In genomic region chr7:127470011-127470715, GRCm38 (mm10) we compare ENCODE assay signal across 8 mouse cellular contexts. TPM values are rescaled to one million over a fixed set of nuclear protein-coding genes. Genes with fewer than 3 reads are reported as not detected.
DNase-seq lines count a peak whose midpoint lies in the region; ATAC-seq and TF ChIP-seq lines count a peak whose summit lies in the region.

No protein-coding gene starts in this region.

- peaks cover 5% of the 10 kb centered on the region; the same call in 1 of the 2 replicates for H3K4me1 ChIP-seq in embryonic fibroblast, embryonic 13.5 days (ENCODE audit: control insufficient read depth, insufficient read depth, low read length)
- H3K4me1 ChIP-seq in hindbrain, embryonic 13.5 days (replicated peaks) = peaks cover 29% of the 10 kb centered on the region
- peaks cover 38% of the 10 kb centered on the region for H3K4me1 ChIP-seq in liver, embryonic 13.5 days (replicated peaks)
- peaks cover 7% of the 10 kb centered on the region for H3K4me1 ChIP-seq in neural tube, embryonic 11.5 days (ENCODE audit: control insufficient read depth, insufficient read depth, low read length)

- H3K9ac ChIP-seq in hindbrain, embryonic 13.5 days = peak overlapping the region; percentile 97
- peak overlapping the region; percentile 97 for H3K9ac ChIP-seq in liver, embryonic 13.5 days
- H3K9ac ChIP-seq in neural tube, embryonic 11.5 days (ENCODE audit: low read length) = peak overlapping the region; percentile 89

- H3K4me3 ChIP-seq in embryonic fibroblast, embryonic 13.5 days (ENCODE audit: insufficient read depth, low read length) = peak overlapping the region; percentile 69
- peak overlapping the region; percentile 90 for H3K4me3 ChIP-seq in hindbrain, embryonic 13.5 days
- peak overlapping the region; percentile 90 for H3K4me3 ChIP-seq in liver, embryonic 13.5 days (replicated peaks)
- H3K4me3 ChIP-seq in neural tube, embryonic 11.5 days (ENCODE audit: low read depth, low read length) = peak overlapping the region; percentile 87

- no peak for TF ChIP-seq CTCF in embryonic fibroblast, embryonic 13.5 days (IDR thresholded peaks at IDR 0.05; ENCODE audit: borderline replicate concordance, insufficient read depth, low read length)

- no peaks in the 10 kb centered on the region for H3K27me3 ChIP-seq in hindbrain, embryonic 13.5 days
- no peaks in the 10 kb centered on the region for H3K27me3 ChIP-seq in liver, embryonic 13.5 days
- H3K27me3 ChIP-seq in neural tube, embryonic 11.5 days (ENCODE audit: control insufficient read depth, insufficient read depth, low read length) = no peaks in the 10 kb centered on the region

- peak; percentile 32; the same call in 1 of the 2 replicates for TF ChIP-seq POLR2A in embryonic fibroblast, embryonic 13.5 days (IDR thresholded peaks at IDR 0.05; ENCODE audit: low read depth, low read length)

- H3K27ac ChIP-seq in embryonic fibroblast, embryonic 13.5 days (ENCODE audit: insufficient read depth, low read length) = peak overlapping the region; percentile 94
- H3K27ac ChIP-seq in hindbrain, embryonic 13.5 days = peak overlapping the region; percentile 99
- H3K27ac ChIP-seq in liver, embryonic 13.5 days = peak overlapping the region; percentile 98
- peak overlapping the region; percentile 96 for H3K27ac ChIP-seq in neural tube, embryonic 11.5 days (ENCODE audit: low read depth, low read length)

- peak; percentile 39 for DNase-seq in thymus, postnatal 14 days
- DNase-seq in thymus, adult 18-20 months = no peak
- DNase-seq in liver, embryonic 13.5 days = no peak
- peak; percentile 54 for DNase-seq in neural tube, embryonic 11.5 days (ENCODE audit: low spot score)
- no peak for DNase-seq in left cerebral cortex, adult 18-20 months (ENCODE audit: low spot score in 2 of 2)

- whole genome bisulfite sequencing in hindbrain, embryonic 13.5 days = 10% methylated on average over 9 of the region's 10 CpGs
- WGBS in liver, embryonic 13.5 days (ENCODE audit: insufficient replicate concordance) = 9% methylated on average over 10 of the region's 10 CpGs
- WGBS in neural tube, embryonic 11.5 days = 11% methylated on average over 10 of the region's 10 CpGs

- 0 out of 2 replicates have a peak, but pooled peaks have one; percentile 11 for ATAC-seq in hindbrain, embryonic 13.5 days (ENCODE audit: low FRiP score)
- peak; percentile 30 for ATAC-seq in liver, embryonic 13.5 days (ENCODE audit: low read depth)
- ATAC-seq in neural tube, embryonic 11.5 days (ENCODE audit: insufficient read depth, low FRiP score, low TSS enrichment) = peak; percentile 18; the same call in 1 of the 2 replicates
- ATAC-seq in inflammation-experienced regulatory T-cells, adult 6 months = no peak

- H3K4me2 ChIP-seq in hindbrain, embryonic 13.5 days = peak overlapping the region; percentile 85
- H3K4me2 ChIP-seq in liver, embryonic 13.5 days = peak overlapping the region; percentile 93
- H3K4me2 ChIP-seq in neural tube, embryonic 11.5 days (ENCODE audit: low read depth) = peak overlapping the region; percentile 76

- H3K9me3 ChIP-seq in hindbrain, embryonic 13.5 days = no peaks in the 10 kb centered on the region
- no peaks in the 10 kb centered on the region for H3K9me3 ChIP-seq in liver, embryonic 13.5 days (replicated peaks)
- H3K9me3 ChIP-seq in neural tube, embryonic 11.5 days (ENCODE audit: control insufficient read depth, low read length) = no peaks in the 10 kb centered on the region

- H3K36me3 ChIP-seq in hindbrain, embryonic 13.5 days = peaks cover 49% of the 10 kb centered on the region
- H3K36me3 ChIP-seq in liver, embryonic 13.5 days = peaks cover 61% of the 10 kb centered on the region
- peaks cover 12% of the 10 kb centered on the region for H3K36me3 ChIP-seq in neural tube, embryonic 11.5 days (ENCODE audit: control insufficient read depth, insufficient read depth, low read length)

RNA-seq across cellular contexts. Expression of gene Fbrs, which starts 8.8 kb away (rescaled TPM):
- polyA plus RNA-seq in embryonic fibroblast, embryonic 13.5 days (2011; ENCODE audit: insufficient read length, low read depth, missing spikeins) = 54.2 and 58.1 TPM in 2 replicates
- polyA plus RNA-seq in hindbrain, embryonic 13.5 days (2015; fragmentation: Nextera tagmentation; extraction: Ambion mirVana) = 10.8 and 13.7 TPM in 2 replicates
- polyA plus RNA-seq in liver, embryonic 13.5 days (2015; fragmentation: Nextera tagmentation; extraction: Ambion mirVana) = 3.6 and 3.7 TPM in 2 replicates
- polyA plus RNA-seq in neural tube, embryonic 11.5 days (2014; fragmentation: Nextera tagmentation; extraction: Ambion mirVana) = 15.4 and 17.1 TPM in 2 replicates
- 10 to 100 TPM; 54.5 to 57.8 TPM for total RNA-seq in left cerebral cortex, adult 18-20 months (2021)
- 10 to 100 TPM; 17.7 to 30.0 (median 19.5) TPM for polyA plus RNA-seq in inflammation-experienced regulatory T-cells, adult 6 months (2017; shearing (Covaris generic))

RNA-seq across cellular contexts. Expression of gene Prr14, which starts 10.8 kb away (rescaled TPM):
- 73.6 and 83.0 TPM in 2 replicates for polyA plus RNA-seq in embryonic fibroblast, embryonic 13.5 days (2011; ENCODE audit: insufficient read length, low read depth, missing spikeins)
- polyA plus RNA-seq in hindbrain, embryonic 13.5 days (2015; fragmentation: Nextera tagmentation; extraction: Ambion mirVana) = 40.5 and 44.0 TPM in 2 replicates
- 19.4 and 24.0 TPM in 2 replicates for polyA plus RNA-seq in liver, embryonic 13.5 days (2015; fragmentation: Nextera tagmentation; extraction: Ambion mirVana)
- 55.5 and 71.8 TPM in 2 replicates for polyA plus RNA-seq in neural tube, embryonic 11.5 days (2014; fragmentation: Nextera tagmentation; extraction: Ambion mirVana)
- 10 to 100 TPM; 24.6 to 33.0 TPM for total RNA-seq in left cerebral cortex, adult 18-20 months (2021)
- 100 to 1,000 TPM; 151 to 194 (median 184) TPM for polyA plus RNA-seq in inflammation-experienced regulatory T-cells, adult 6 months (2017; shearing (Covaris generic))

RNA-seq across cellular contexts. Expression of gene Zfp689, which starts 21.2 kb away (rescaled TPM):
- polyA plus RNA-seq in embryonic fibroblast, embryonic 13.5 days (2011; ENCODE audit: insufficient read length, low read depth, missing spikeins) = 1.8 and 3.2 TPM in 2 replicates
- polyA plus RNA-seq in hindbrain, embryonic 13.5 days (2015; fragmentation: Nextera tagmentation; extraction: Ambion mirVana) = 15.0 and 16.2 TPM in 2 replicates
- 2.2 and 2.4 TPM in 2 replicates for polyA plus RNA-seq in liver, embryonic 13.5 days (2015; fragmentation: Nextera tagmentation; extraction: Ambion mirVana)
- 11.7 and 16.4 TPM in 2 replicates for polyA plus RNA-seq in neural tube, embryonic 11.5 days (2014; fragmentation: Nextera tagmentation; extraction: Ambion mirVana)
- 1 to 10 TPM; 5.4 to 6.2 TPM for total RNA-seq in left cerebral cortex, adult 18-20 months (2021)
- 1 to 10 TPM; 4.3 to 5.0 (median 4.7) TPM for polyA plus RNA-seq in inflammation-experienced regulatory T-cells, adult 6 months (2017; shearing (Covaris generic))

RNA-seq across cellular contexts. Expression of gene Srcap, which starts 41.6 kb away (rescaled TPM):
- 63.8 and 64.6 TPM in 2 replicates for polyA plus RNA-seq in embryonic fibroblast, embryonic 13.5 days (2011; ENCODE audit: insufficient read length, low read depth, missing spikeins)
- 51.3 and 53.7 TPM in 2 replicates for polyA plus RNA-seq in hindbrain, embryonic 13.5 days (2015; fragmentation: Nextera tagmentation; extraction: Ambion mirVana)
- polyA plus RNA-seq in liver, embryonic 13.5 days (2015; fragmentation: Nextera tagmentation; extraction: Ambion mirVana) = 12.6 and 14.5 TPM in 2 replicates
- 58.3 and 66.0 TPM in 2 replicates for polyA plus RNA-seq in neural tube, embryonic 11.5 days (2014; fragmentation: Nextera tagmentation; extraction: Ambion mirVana)
- total RNA-seq in left cerebral cortex, adult 18-20 months (2021) = 10 to 100 TPM; 94.9 to 99.7 TPM
- 10 to 100 TPM in 1 of 3 experiments, 1 to 10 TPM in 2; 6.2 to 19.0 (median 9.0) TPM for polyA plus RNA-seq in inflammation-experienced regulatory T-cells, adult 6 months (2017; shearing (Covaris generic))

RNA-seq across cellular contexts. Expression of gene Zfp688, which starts 48.3 kb away (rescaled TPM):
- polyA plus RNA-seq in embryonic fibroblast, embryonic 13.5 days (2011; ENCODE audit: insufficient read length, low read depth, missing spikeins) = 9.6 and 11.0 TPM in 2 replicates
- 34.1 and 35.0 TPM in 2 replicates for polyA plus RNA-seq in hindbrain, embryonic 13.5 days (2015; fragmentation: Nextera tagmentation; extraction: Ambion mirVana)
- polyA plus RNA-seq in liver, embryonic 13.5 days (2015; fragmentation: Nextera tagmentation; extraction: Ambion mirVana) = 9.1 and 10.4 TPM in 2 replicates
- polyA plus RNA-seq in neural tube, embryonic 11.5 days (2014; fragmentation: Nextera tagmentation; extraction: Ambion mirVana) = 31.6 and 33.9 TPM in 2 replicates
- total RNA-seq in left cerebral cortex, adult 18-20 months (2021) = 10 to 100 TPM; 12.7 to 15.7 TPM
- 10 to 100 TPM; 15.5 to 20.4 (median 16.4) TPM for polyA plus RNA-seq in inflammation-experienced regulatory T-cells, adult 6 months (2017; shearing (Covaris generic))

Comparison
In these comparisons a context has a peak if more than half of its experiments do, and no peak if none do; other contexts are left out.
1. DNase-seq: peak in thymus, postnatal 14 days (single experiment) and neural tube, embryonic 11.5 days (single experiment); none in thymus, adult 18-20 months (0 of 2), liver, embryonic 13.5 days (single experiment) and left cerebral cortex, adult 18-20 months (0 of 2).
2. Peak in every context shown above with its lines, with median percentiles within 50 percentile points of each other: H3K27ac ChIP-seq, H3K4me3 ChIP-seq, H3K4me2 ChIP-seq and H3K9ac ChIP-seq.